Mouse (Mus musculus) cerebellum, postnatal 14 days (tissue): Measurements from ENCODE around the gene Gtf2h2.
"Not testable (repeated sequence)": the region's sequence is repeated elsewhere in the genome, so short reads cannot be mapped to it uniquely, and the experiment has no call there.

Experiments used
- DNase-seq, 2 experiments: peaks; one replicate each; pipeline ENCODE4 v3.0.0; 2021; ENCODE audit warnings: mixed read lengths in 2 of 2

Gene Gtf2h2

GRCm38 (mm10) chr13:100492061-100492787 lies at the start of gene Gtf2h2:
Gene Gtf2h2 (minus strand): TSS chr13:100492579.
- peak; percentile 94 to 95 for DNase-seq

DNA sequence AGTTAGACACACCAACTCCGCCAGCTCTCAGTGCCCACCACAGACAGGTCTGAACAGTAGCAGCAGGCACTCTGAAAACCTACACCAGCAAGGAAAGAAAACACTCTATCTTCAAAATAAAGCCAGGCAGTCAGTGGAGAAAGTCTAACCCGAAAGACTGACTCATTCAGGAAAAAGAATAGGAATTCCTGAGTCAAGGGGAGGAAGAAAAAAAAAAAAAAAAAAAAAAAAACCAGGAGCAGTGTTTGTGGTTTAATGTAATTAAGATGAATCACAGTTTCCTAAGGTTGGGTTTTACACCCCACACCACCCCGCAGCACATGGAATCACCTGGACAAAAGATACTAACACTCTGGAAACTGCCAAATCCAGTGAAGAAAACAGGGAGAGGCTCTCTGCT lies 43.8 kb upstream of the Gtf2h2 start:
- DNase-seq: no peak

GRCm38 (mm10) chr13:100532788-100533365 lies 40.5 kb upstream of the Gtf2h2 start:
- no peak for DNase-seq

DNA sequence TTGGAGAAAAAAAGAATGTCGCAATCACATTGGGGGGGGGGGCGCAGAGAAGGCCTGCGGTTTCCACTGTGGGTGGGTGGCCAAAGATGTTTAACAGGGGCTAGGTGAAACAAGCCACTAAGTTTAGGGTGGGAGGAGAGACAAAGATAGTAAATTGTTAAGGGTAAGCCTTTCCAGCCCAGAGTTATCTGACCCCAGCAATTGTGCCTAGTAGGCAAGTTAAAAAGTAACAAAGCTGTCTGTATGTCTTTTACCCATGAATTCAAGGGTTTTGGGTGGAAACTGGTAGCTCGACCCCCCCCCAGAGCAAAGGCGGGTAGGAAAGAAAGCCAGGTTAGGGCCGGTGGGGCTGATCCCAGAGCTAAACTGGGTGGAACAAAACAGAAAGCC lies 34.3 kb upstream of the Gtf2h2 start:
- no peak for DNase-seq

DNA sequence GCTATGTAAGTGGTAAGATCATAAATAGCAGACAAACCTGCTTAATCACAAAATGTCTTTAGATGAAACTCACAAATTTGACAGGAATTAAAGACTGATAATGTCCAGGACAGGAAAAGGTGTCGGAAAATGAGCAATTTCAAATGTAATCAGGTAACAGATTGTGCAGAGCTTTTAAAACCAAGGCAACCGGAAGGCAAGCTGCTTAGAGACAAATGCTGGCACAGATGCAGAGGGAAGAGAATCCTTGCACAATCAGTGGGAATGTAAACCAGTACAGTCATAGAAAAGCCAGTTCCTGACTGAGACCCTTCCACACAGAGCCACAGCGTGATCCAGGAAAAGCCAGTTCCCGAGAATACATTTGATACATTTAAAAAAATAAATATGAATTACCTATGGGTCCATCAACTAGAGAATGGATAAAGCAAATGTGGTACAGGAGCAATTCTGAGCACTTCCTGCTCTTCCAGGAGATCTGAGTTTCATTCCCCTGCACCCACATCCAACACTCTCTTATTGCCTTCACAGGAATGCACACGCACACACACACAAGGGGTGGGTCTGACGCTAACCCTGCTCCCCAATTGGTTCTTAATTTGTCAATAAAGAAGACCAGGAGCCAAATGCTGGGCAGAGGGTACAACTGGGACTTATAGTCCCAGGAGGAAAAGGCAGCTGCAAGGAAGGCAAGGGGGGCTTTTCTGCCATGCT lies 33.7 kb upstream of the Gtf2h2 start:
- DNase-seq: peak; percentile 63 to 64

GRCm38 (mm10) chr13:100524896-100525295 lies 32.5 kb upstream of the Gtf2h2 start:
- DNase-seq: no peak

DNA sequence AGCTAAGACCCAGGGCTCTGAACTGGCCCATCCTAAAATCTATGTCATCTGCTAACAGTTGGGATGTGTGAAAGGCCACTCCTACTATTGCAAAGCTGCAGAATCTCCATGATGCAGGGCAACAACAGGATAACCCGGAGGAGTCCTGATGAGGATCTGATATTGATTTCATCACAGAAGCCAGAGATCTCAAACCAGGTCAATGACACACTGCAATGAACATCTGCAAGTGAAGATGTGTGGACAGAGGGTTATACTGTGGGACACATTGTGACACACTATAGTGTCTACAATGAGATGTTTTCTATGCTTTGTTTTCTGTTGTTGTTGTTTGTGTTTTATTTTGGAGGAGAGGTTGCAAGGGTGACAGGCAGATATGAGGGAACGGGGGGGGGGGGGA lies 31.3 kb upstream of the Gtf2h2 start:
- DNase-seq: no peak

DNA sequence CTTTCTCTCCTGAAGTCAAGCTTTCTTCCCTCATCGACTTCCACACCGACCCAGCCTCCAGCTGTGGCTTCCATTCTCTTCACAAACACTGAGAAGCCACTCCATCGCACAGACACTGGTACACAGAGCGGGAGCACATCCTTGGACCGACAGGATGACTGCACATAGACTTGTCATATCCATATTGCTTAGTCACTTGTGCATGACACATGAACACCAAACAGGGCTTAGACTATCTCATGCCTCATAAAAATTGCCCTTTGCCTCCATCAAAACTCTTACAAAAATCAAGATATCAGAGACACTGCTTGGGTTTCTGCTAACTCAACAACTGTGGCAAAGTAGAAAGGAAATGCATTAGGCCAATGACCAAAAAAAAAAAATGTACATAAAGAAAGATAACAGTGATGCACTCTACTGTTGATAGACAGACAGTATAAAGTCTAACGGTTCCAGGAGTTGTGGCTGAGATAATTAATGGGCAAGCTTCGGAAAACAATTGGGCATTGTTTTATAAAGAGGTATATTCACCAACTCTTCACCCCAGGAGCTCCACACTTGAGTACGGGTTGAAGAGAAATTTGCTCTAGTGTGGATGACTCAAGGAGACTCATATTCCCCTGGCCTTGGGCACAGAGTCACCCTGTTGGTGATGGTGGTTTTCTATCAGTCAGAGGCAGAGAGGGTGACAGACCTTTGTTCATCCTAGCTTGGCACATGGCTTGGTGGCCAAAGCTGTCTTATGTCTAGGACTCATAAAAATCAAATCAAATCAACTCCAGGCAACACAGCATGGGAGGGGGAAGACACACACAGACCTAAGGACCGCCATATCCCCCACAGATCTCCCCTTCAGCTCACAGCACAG lies 29.6 kb upstream of the Gtf2h2 start:
- DNase-seq: no peak

DNA sequence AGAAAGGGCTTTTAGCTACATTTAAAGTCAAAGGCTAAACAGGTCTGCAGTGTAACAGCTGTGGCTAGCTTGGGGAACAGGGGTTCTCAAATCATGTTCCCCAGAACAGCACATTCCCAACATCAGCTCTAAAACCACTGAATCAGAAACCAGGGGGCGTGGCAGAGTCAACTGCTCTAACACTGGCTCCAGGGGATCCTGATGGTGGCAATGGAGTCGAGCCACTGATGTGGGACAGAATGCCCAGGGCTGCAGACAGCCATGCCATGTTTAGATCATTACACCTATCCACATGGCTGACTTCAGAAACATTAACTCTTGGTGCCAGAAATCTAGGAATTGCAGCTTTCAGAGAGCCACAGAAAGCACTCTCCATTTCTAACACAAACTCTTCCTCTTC lies 26.8 kb upstream of the Gtf2h2 start:
- no peak for DNase-seq

DNA sequence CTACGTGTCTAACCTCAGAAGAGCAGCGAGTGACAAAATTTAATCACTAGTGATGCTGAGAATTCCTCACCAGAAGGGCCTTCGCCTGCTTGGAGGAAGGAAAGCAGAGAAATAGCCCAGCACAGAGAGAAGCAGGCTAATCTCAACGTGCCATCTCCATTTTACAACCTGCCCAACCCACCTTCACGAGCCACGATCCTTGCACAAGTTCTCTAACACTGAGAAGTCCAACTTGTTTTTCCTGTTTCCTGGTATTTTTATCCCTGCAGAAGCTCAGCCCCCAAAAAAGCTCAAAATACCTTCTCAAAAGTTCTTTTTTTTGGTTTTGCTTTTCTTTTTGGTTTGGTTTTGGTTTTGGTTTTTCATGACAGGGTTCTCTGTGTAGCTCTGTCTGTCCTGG lies 25.8 kb upstream of the Gtf2h2 start:
- no peak for DNase-seq

GRCm38 (mm10) chr13:100517652-100518153 lies 25.3 kb upstream of the Gtf2h2 start:
- no peak for DNase-seq

GRCm38 (mm10) chr13:100516213-100517105 lies 24.1 kb upstream of the Gtf2h2 start:
- DNase-seq: peak; percentile 46 to 52

DNA sequence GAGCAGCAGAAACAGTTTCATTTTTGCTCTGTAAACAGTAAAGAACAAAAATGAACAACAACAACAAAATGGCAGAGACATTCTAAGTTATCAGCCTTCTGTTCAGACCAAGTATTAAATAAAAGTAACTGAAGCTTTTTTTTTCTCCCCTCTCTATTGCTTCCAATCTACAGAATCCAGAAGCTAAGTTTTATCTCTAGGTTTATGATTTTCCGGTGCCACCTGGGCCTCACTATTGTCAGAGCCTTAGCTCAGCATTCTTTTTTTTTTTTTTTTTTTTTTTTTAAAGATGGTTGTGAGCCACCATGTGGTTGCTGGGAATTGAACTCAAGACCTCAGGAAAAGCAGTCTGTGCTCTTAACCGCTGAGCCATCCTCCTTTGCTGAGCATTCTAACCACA lies 20.4 kb upstream of the Gtf2h2 start:
- DNase-seq: no peak

GRCm38 (mm10) chr13:100511860-100512364 lies 19.5 kb upstream of the Gtf2h2 start:
- no peak for DNase-seq

- DNase-seq: no peak
Measured at GRCm38 (mm10) chr13:100511146-100511859, 18.9 kb upstream of the Gtf2h2 start.

DNA sequence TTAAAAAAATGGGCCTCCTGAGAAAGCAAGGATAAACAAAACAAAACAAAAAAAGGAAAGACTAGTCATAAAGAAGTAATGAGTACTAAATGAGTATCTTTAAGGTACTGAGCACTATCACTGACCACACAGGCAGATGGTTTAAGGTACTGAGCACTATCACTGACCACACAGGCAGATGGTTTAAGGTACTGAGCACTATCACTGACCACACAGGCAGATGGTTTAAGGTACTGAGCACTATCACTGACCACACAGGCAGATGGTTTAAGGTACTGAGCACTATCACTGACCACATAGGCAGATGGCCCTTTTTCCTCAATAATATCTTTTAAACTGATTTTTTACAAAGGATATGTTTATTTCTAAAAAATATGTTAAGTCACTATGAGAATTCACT lies 7.2 kb upstream of the Gtf2h2 start:
- not testable (repeated sequence) for DNase-seq

DNA sequence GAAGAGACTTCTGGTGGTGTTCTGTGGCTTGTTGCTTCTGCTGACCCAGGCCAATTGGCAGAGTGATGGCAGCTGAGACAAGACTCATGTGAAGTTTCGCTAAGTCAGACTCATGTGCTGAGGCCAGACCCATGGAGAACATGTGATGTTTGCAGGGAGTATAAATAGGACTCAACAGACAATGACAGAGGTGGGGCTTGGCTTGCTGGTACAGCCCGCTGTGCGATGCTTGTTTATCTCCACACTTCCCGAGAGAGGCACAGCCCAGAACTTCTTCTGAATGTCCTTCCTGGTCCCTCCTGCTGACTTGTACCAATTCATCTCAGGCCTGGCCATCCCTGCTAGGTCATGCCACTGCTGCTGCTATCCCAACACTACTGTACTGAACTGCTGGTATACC lies 3.0 kb upstream of the Gtf2h2 start:
- no peak for DNase-seq

GRCm38 (mm10) chr13:100494370-100494769 lies 2.0 kb upstream of the Gtf2h2 start:
- peak in 1 of 2 experiments; percentile 26 for DNase-seq

- DNase-seq: no peak
Measured at GRCm38 (mm10) chr13:100493313-100493712, 934 bp upstream of the Gtf2h2 start.

DNA sequence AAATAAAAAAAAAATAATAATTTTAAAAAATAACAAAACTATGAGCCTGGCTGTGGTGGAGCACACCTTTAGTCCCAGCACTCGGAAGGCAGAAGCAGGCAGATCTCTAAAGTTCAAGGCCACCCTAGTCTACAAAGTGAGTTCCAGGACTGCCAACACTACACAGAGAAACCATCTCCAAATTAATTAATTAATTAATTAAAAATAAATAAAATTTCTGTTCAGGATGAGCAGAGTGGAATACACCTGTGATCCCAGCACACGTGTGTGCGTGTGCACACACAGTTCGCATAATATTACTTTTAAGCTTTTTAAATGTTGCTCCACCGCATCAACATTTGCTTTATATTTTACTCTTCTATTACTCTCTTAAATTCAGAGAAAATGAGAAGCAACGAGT lies 756 bp downstream of the Gtf2h2 start:
- DNase-seq: no peak

DNA sequence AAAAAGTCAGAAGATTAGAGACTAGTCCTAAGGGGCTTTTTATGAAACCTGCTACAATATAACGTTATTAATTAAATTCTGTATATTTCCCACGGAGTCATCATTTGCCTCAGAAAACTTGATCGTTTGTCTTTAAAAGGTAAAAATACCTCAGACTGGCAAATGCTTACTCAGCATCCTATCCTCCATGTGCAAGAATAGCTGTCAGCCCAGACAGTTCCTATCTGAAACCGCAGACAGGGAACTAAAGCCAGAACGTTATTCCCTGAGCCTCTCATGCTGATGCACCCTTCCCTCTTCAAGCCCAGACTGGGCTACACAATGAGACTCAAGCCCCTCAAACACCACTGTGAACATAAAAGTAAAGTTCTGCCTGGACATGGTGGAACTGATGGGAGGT lies 2.0 kb downstream of the Gtf2h2 start:
- DNase-seq: no peak
